In the genomic region with DNA sequence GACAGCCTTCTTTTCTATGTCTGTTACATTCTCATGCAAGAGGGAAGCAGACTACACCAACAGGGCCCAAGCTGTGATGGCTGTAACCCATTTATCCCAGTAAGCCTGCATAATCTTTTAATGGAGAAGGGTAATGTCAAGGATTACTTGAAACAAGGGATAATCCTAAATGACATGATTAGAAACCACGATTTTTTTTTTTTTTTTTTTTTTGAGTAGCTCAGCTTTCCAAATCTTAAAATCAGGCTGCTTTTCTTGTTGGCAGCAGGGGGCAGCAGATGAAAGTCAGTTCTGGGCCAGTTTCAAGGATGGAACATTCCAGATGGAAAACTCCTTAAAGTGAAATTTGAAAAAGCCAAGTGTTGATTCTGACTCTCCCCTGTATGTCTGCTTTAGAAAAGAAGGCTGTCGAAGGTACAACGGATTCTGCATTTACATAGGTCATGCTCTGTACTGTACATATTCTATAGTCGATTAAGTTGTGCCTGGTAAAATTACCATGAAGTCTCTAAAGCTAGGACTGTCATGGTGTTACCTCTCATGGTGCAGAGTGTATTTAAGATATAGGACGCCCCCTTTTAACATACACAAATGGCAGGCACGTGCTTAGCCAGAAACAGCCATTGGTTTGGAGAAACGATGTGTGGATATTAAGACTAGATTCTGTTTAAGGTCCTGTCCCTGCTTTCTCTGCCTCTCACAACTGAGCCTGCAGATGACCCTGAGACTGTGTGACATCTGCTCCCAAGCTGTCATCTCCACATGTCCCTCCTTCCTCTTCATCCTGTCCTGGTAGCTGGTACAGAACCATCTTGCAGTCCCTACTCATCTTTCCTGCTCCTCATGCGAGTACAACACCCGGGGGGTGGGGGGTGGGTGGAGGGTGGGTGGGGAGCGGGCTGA, we compare ENCODE assay signal across 10 mouse cellular contexts.
A peak's percentile ranks its signal among the peaks of the same experiment; 100 is the strongest.
DNase-seq lines count a peak whose midpoint lies in the region; ATAC-seq and TF ChIP-seq lines count a peak whose summit lies in the region.
"Had no signal": no experiment of that assay in that cellular context is flagged by ENCODE, and none has a peak within 500 bp of the region (broad histone marks: within the 10 kb centered on the region; RNA-seq: fewer than 3 reads in every experiment).

No protein-coding gene starts in this region.

- no peaks in the 10 kb centered on the region for H3K9me3 ChIP-seq in midbrain, embryonic 14.5 days (ENCODE audit: control insufficient read depth, low read length)

- WGBS in midbrain, embryonic 14.5 days: 68% methylated on average over 10 of the region's 10 CpGs

- H3K4me1 ChIP-seq in cortical plate, adult 2 months (ENCODE audit: control insufficient read depth, insufficient read depth, low read length): peaks cover 6% of the 10 kb centered on the region
- 0 out of 2 replicates have a peak, but pooled peaks cover 5% of the 10 kb centered on the region for H3K4me1 ChIP-seq in midbrain, embryonic 14.5 days (ENCODE audit: control insufficient read depth, insufficient read depth, low read length)

- no peak overlapping the region for H3K27ac ChIP-seq in cortical plate, adult 2 months (ENCODE audit: insufficient read depth, low read length)
- H3K27ac ChIP-seq in midbrain, embryonic 14.5 days (replicated peaks; ENCODE audit: low read depth, low read length): no peak overlapping the region

- no peak overlapping the region for H3K4me2 ChIP-seq in midbrain, embryonic 14.5 days (ENCODE audit: low read length)

- H3K36me3 ChIP-seq in midbrain, embryonic 14.5 days (ENCODE audit: control insufficient read depth, insufficient read depth, low read length): no peaks in the 10 kb centered on the region

- peak; percentile 27 to 43 for DNase-seq in cerebellum, postnatal 10 days
- no peak for DNase-seq in cerebellum, adult 9-11 months
- peak; percentile 10 for DNase-seq in left cerebral cortex, postnatal 4 days
- DNase-seq in left cerebral cortex, adult 11 months (ENCODE audit: low spot score): no peak
- peak; percentile 74 for DNase-seq in midbrain, embryonic 14.5 days
- no peak for DNase-seq in adipocyte (ENCODE audit: low spot score)
- no peak for DNase-seq in cerebellum, adult 18-20 months
- DNase-seq: kidney, adult 18-20 months; lung, postnatal 14 days had no signal

- TF ChIP-seq POLR2A in cortical plate, adult 2 months (IDR thresholded peaks at IDR 0.05; ENCODE audit: extremely low read depth, insufficient read depth, low read length): no peak

- no peak overlapping the region for H3K4me3 ChIP-seq in cortical plate, adult 2 months (ENCODE audit: insufficient read depth, low read length)
- H3K4me3 ChIP-seq in midbrain, embryonic 14.5 days (replicated peaks; ENCODE audit: low read depth, low read length): no peak overlapping the region

- no peak overlapping the region for H3K9ac ChIP-seq in midbrain, embryonic 14.5 days (replicated peaks; ENCODE audit: low read length)

- intact Hi-C loops in left cerebral cortex, postnatal 4 days (cut with DNase I): loop anchor here (10.0 kb wide), 1 partner anchor 751 kb away; a partner anchor contains a TSS

- no peak; the same call in 1 of the 2 replicates for ATAC-seq in midbrain, embryonic 14.5 days (ENCODE audit: low FRiP score, low TSS enrichment)

- no peaks in the 10 kb centered on the region for H3K27me3 ChIP-seq in midbrain, embryonic 14.5 days (ENCODE audit: control insufficient read depth, insufficient read depth, low read length)

- TF ChIP-seq CTCF in cortical plate, adult 2 months (IDR thresholded peaks at IDR 0.05; ENCODE audit: extremely low read depth, insufficient read depth, low read length): peak; percentile 37

Comparison
In these comparisons a context has a peak if more than half of its experiments do, and no peak if none do; other contexts are left out.
1. DNase-seq: peak in cerebellum, postnatal 10 days (2 of 2), left cerebral cortex, postnatal 4 days (single experiment) and midbrain, embryonic 14.5 days (single experiment); none in cerebellum, adult 9-11 months (single experiment), left cerebral cortex, adult 11 months (single experiment), adipocyte (single experiment) and cerebellum, adult 18-20 months (0 of 2).